Mouse (Mus musculus): ENCODE data around the gene Lman1l. TPM values are rescaled to one million over a fixed set of nuclear protein-coding genes. Genes with fewer than 3 reads are reported as not detected.

The Lman1l gene
- total and polyA plus RNA-seq, 2 experiments from 2014 or later = not detected

GRCm38 (mm10) chr9:57664616-57665015 lies 44.0 kb upstream of the Lman1l start:
- H3K9ac ChIP-seq (replicated peaks; ENCODE audit: low read length, poor library complexity, severe bottlenecking) = no peak overlapping the region
- WGBS = 72% methylated on average over 7 of the region's 7 CpGs
- no peak overlapping the region for H3K4me3 ChIP-seq (ENCODE audit: low read depth, low read length)
- no peak overlapping the region for H3K4me2 ChIP-seq (ENCODE audit: low read depth, low read length, poor library complexity, severe bottlenecking)
- no peaks in the 10 kb centered on the region for H3K9me3 ChIP-seq (ENCODE audit: low read length)
- DNase-seq (ENCODE audit: low spot score) (no peak), ATAC-seq (ENCODE audit: low FRiP score) (no peak)
- TF ChIP-seq CTCF (IDR thresholded peaks at IDR 0.05) = no peak
- no peaks in the 10 kb centered on the region for H3K36me3 ChIP-seq (ENCODE audit: insufficient read depth, low read length)
- H3K27me3 ChIP-seq (ENCODE audit: insufficient read depth, low read length) = no peaks in the 10 kb centered on the region
- H3K4me1 ChIP-seq (ENCODE audit: insufficient read depth, low read length) = no peaks in the 10 kb centered on the region
- H3K27ac ChIP-seq (ENCODE audit: low read depth, low read length) = no peak overlapping the region

- no peak overlapping the region for H3K4me2 ChIP-seq (ENCODE audit: low read depth, low read length, poor library complexity, severe bottlenecking)
- ATAC-seq (ENCODE audit: low FRiP score) (no peak), DNase-seq (ENCODE audit: low spot score) (no peak)
- no peak overlapping the region for H3K27ac ChIP-seq (ENCODE audit: low read depth, low read length)
- WGBS = 70% methylated on average over 3 of the region's 3 CpGs
- no peak overlapping the region for H3K9ac ChIP-seq (replicated peaks; ENCODE audit: low read length, poor library complexity, severe bottlenecking)
- no peak overlapping the region for H3K4me3 ChIP-seq (ENCODE audit: low read depth, low read length)
- no peaks in the 10 kb centered on the region for H3K27me3 ChIP-seq (ENCODE audit: insufficient read depth, low read length)
- H3K9me3 ChIP-seq (ENCODE audit: low read length) = no peaks in the 10 kb centered on the region
- TF ChIP-seq CTCF (IDR thresholded peaks at IDR 0.05) = no peak
- no peaks in the 10 kb centered on the region for H3K4me1 ChIP-seq (ENCODE audit: insufficient read depth, low read length)
- H3K36me3 ChIP-seq (ENCODE audit: insufficient read depth, low read length) = no peaks in the 10 kb centered on the region
Observed at GRCm38 (mm10) chr9:57661552-57661951, 41.0 kb upstream of the Lman1l start.

- ATAC-seq (ENCODE audit: low FRiP score) (no peak), DNase-seq (ENCODE audit: low spot score) (no peak)
- Histone ChIP-seq H3K9me3 (ENCODE audit: low read length) (no peaks in the 10 kb centered on the region), H3K4me2 (ENCODE audit: low read depth, low read length, poor library complexity, severe bottlenecking) (no peak overlapping the region), H3K36me3 (ENCODE audit: insufficient read depth, low read length) (no peaks in the 10 kb centered on the region), H3K27ac (ENCODE audit: low read depth, low read length) (no peak overlapping the region), H3K9ac (replicated peaks; ENCODE audit: low read length, poor library complexity, severe bottlenecking) (no peak overlapping the region), H3K27me3 (ENCODE audit: insufficient read depth, low read length) (no peaks in the 10 kb centered on the region), H3K4me1 (ENCODE audit: insufficient read depth, low read length) (no peaks in the 10 kb centered on the region), H3K4me3 (ENCODE audit: low read depth, low read length) (no peak overlapping the region)
- TF ChIP-seq CTCF (IDR thresholded peaks at IDR 0.05) = no peak
- 84% methylated on average over 6 of the region's 6 CpGs for WGBS
Observed at GRCm38 (mm10) chr9:57660501-57660900, 39.9 kb upstream of the Lman1l start.

- H3K9me3 ChIP-seq (ENCODE audit: low read length) = no peaks in the 10 kb centered on the region
Observed at GRCm38 (mm10) chr9:57659774-57660173, 39.2 kb upstream of the Lman1l start.

GRCm38 (mm10) chr9:57658970-57659369 lies 38.4 kb upstream of the Lman1l start:
- Histone ChIP-seq H3K4me1 (ENCODE audit: insufficient read depth, low read length) (no peaks in the 10 kb centered on the region), H3K4me3 (ENCODE audit: low read depth, low read length) (no peak overlapping the region), H3K9ac (replicated peaks; ENCODE audit: low read length, poor library complexity, severe bottlenecking) (no peak overlapping the region), H3K4me2 (ENCODE audit: low read depth, low read length, poor library complexity, severe bottlenecking) (no peak overlapping the region), H3K27ac (ENCODE audit: low read depth, low read length) (no peak overlapping the region), H3K27me3 (ENCODE audit: insufficient read depth, low read length) (no peaks in the 10 kb centered on the region), H3K36me3 (ENCODE audit: insufficient read depth, low read length) (no peaks in the 10 kb centered on the region), H3K9me3 (ENCODE audit: low read length) (no peaks in the 10 kb centered on the region)
- DNase-seq (ENCODE audit: low spot score) (no peak), ATAC-seq (ENCODE audit: low FRiP score) (no peak)
- 83% methylated on average over 4 of the region's 4 CpGs for WGBS
- 0 out of 2 replicates have a peak, but pooled peaks have one; percentile 7 for TF ChIP-seq CTCF (IDR thresholded peaks at IDR 0.05)

More at GRCm38 (mm10) chr9:57659774-57660173, 39.2 kb upstream of the Lman1l start:
- Histone ChIP-seq H3K4me1 (ENCODE audit: insufficient read depth, low read length) (no peaks in the 10 kb centered on the region), H3K4me3 (ENCODE audit: low read depth, low read length) (no peak overlapping the region), H3K4me2 (ENCODE audit: low read depth, low read length, poor library complexity, severe bottlenecking) (no peak overlapping the region), H3K9ac (replicated peaks; ENCODE audit: low read length, poor library complexity, severe bottlenecking) (no peak overlapping the region), H3K36me3 (ENCODE audit: insufficient read depth, low read length) (no peaks in the 10 kb centered on the region), H3K27me3 (ENCODE audit: insufficient read depth, low read length) (no peaks in the 10 kb centered on the region), H3K27ac (ENCODE audit: low read depth, low read length) (no peak overlapping the region)
- DNase-seq (ENCODE audit: low spot score) = peak; percentile 85
- ATAC-seq (ENCODE audit: low FRiP score) = 0 out of 2 replicates have a peak, but pooled peaks have one; percentile 58
- peak; percentile 87 for TF ChIP-seq CTCF (IDR thresholded peaks at IDR 0.05)
- 30% methylated on average over 4 of the region's 4 CpGs for WGBS

- Histone ChIP-seq H3K9me3 (ENCODE audit: low read length) (no peaks in the 10 kb centered on the region), H3K27me3 (ENCODE audit: insufficient read depth, low read length) (no peaks in the 10 kb centered on the region; the same call in 1 of the 2 replicates), H3K27ac (ENCODE audit: low read depth, low read length) (no peak overlapping the region), H3K36me3 (ENCODE audit: insufficient read depth, low read length) (no peaks in the 10 kb centered on the region), H3K9ac (replicated peaks; ENCODE audit: low read length, poor library complexity, severe bottlenecking) (no peak overlapping the region), H3K4me3 (ENCODE audit: low read depth, low read length) (no peak overlapping the region), H3K4me2 (ENCODE audit: low read depth, low read length, poor library complexity, severe bottlenecking) (no peak overlapping the region), H3K4me1 (ENCODE audit: insufficient read depth, low read length) (no peaks in the 10 kb centered on the region)
- ATAC-seq (ENCODE audit: low FRiP score) = no peak
- 70% methylated on average over 4 of the region's 4 CpGs for WGBS
- no peak for DNase-seq (ENCODE audit: low spot score)
- peak; percentile 41 for TF ChIP-seq CTCF (IDR thresholded peaks at IDR 0.05)
Observed at GRCm38 (mm10) chr9:57657843-57658242, 37.3 kb upstream of the Lman1l start.
